Mouse (Mus musculus): ENCODE data around the gene Tex14. TPM values are rescaled to one million over a fixed set of nuclear protein-coding genes. Genes with fewer than 3 reads are reported as not detected.

Tex14 gene
- polyA plus RNA-seq, 1 experiment from 2014 or later, result 0.65 TPM

DNA sequence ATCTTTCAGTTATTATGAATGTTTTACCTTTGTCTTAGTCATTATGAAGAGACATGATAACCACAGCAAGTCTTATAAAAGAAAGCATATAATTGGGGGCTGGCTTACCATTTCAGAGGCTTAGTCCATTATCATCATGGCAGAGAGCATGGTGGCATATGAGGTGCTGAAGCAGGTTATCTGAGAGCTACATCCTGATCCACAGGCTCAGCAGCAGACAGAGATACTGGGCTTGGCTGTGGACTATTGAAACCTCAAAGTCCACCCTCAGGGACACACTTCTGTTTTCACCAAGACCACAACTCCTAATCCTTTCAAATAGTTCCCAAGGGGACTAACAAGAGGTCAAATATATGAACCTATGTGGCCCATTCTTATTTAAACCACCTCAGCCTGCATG lies 119.1 kb downstream of the Tex14 start:
- Histone ChIP-seq H3K27me3 (no peaks in the 10 kb centered on the region), H3K4me1 (no peaks in the 10 kb centered on the region), H3K4me2 (no peak overlapping the region), H3K4me3 (replicated peaks) (no peak overlapping the region), H3K9ac (no peak overlapping the region), H3K9me3 (replicated peaks) (no peaks in the 10 kb centered on the region), H3K36me3 (no peaks in the 10 kb centered on the region), H3K27ac (no peak overlapping the region)
- ATAC-seq (replicated peaks; ENCODE audit: low FRiP score), result no peak

- no peak for ATAC-seq (replicated peaks; ENCODE audit: low FRiP score)
- Histone ChIP-seq H3K9ac (no peak overlapping the region), H3K27ac (no peak overlapping the region), H3K27me3 (no peaks in the 10 kb centered on the region), H3K36me3 (no peaks in the 10 kb centered on the region), H3K9me3 (replicated peaks) (no peaks in the 10 kb centered on the region), H3K4me1 (no peaks in the 10 kb centered on the region), H3K4me2 (no peak overlapping the region), H3K4me3 (replicated peaks) (no peak overlapping the region)
Measured at GRCm38 (mm10) chr11:87524780-87525179, 119.9 kb downstream of the Tex14 start.

DNA sequence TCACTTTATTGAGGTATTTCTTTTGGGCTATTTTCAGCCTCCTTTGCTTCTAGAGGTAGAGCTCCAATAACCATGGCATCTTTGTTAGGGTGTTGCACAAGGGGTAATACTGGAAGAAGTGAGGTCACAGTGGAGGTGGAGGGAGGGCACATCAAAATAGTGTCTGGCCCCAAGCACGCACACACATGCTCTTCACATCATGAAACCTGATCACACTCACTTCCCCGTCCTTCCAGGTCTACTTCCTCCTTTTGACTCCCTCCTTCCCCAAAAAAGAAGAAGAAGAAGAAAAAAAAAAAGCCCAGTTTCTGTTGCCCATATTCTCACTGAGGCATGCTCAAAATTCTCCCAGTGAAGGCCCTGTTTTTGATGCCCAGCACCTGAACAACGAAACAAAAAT lies 122.5 kb downstream of the Tex14 start:
- ATAC-seq (replicated peaks; ENCODE audit: low FRiP score), result no peak
- Histone ChIP-seq H3K9ac (no peak overlapping the region), H3K4me2 (no peak overlapping the region), H3K4me3 (replicated peaks) (no peak overlapping the region), H3K4me1 (no peaks in the 10 kb centered on the region), H3K27me3 (no peaks in the 10 kb centered on the region), H3K36me3 (no peaks in the 10 kb centered on the region), H3K27ac (no peak overlapping the region), H3K9me3 (replicated peaks) (no peaks in the 10 kb centered on the region)
- WGBS, result 72% methylated on average over 3 of the region's 3 CpGs

DNA sequence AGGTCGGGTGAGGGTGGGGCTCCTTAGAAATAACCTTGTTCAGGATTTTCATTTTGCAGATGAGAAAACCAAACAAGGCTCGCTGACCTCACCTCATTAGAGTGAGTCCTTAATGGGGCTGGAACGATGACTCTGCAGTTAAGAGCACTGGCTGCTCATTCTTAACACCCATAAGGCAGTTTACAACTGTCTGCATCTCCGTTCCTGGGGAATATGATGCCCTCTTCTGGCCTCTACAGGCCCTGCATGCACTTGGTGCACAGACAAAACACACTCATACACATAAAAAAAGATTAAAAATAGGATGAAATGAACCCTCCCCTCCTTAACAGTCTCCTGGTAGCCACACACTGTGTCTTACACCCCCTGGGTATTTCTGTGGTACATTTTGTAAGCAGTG lies 123.1 kb downstream of the Tex14 start:
- H3K4me3 ChIP-seq (replicated peaks), result no peak overlapping the region
- WGBS, result 45% methylated on average over 4 of the region's 4 CpGs
- no peaks in the 10 kb centered on the region for H3K27me3 ChIP-seq
- ATAC-seq (replicated peaks; ENCODE audit: low FRiP score), result no peak
- no peaks in the 10 kb centered on the region for H3K4me1 ChIP-seq
- no peaks in the 10 kb centered on the region for H3K36me3 ChIP-seq
- H3K9ac ChIP-seq, result no peak overlapping the region
- H3K27ac ChIP-seq, result no peak overlapping the region
- no peak overlapping the region for H3K4me2 ChIP-seq
- H3K9me3 ChIP-seq (replicated peaks), result no peaks in the 10 kb centered on the region

- Histone ChIP-seq H3K27me3 (no peaks in the 10 kb centered on the region), H3K4me3 (replicated peaks) (no peak overlapping the region), H3K27ac (no peak overlapping the region), H3K4me2 (no peak overlapping the region), H3K9ac (no peak overlapping the region), H3K4me1 (no peaks in the 10 kb centered on the region), H3K9me3 (replicated peaks) (no peaks in the 10 kb centered on the region), H3K36me3 (no peaks in the 10 kb centered on the region)
- 55% methylated on average over 6 of the region's 6 CpGs for WGBS
- no peak for ATAC-seq (replicated peaks; ENCODE audit: low FRiP score)
Measured at GRCm38 (mm10) chr11:87531695-87532094, 126.8 kb downstream of the Tex14 start.

DNA sequence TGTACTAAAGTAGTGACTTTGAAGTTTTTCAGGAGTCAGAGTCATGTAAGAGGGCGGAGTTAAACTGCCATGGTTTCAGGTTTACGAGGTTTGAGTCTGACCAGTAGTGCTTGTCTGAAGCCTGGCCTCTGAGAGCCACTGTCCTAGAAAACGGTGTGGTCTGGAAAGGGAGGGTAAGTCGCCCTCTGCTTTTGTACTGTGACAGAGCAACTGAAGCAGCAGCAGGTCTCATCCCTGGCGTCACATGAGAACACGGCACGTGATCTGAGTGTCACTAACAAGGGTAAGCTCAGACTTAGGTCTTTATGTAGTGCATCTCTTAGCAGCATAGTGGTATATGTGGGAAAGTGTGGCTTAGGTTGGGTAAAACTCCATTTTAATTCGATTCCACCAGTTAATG lies 137.4 kb downstream of the Tex14 start:
- Histone ChIP-seq H3K4me3 (replicated peaks) (no peak overlapping the region), H3K27ac (no peak overlapping the region), H3K9me3 (replicated peaks) (no peaks in the 10 kb centered on the region), H3K36me3 (no peaks in the 10 kb centered on the region), H3K27me3 (no peaks in the 10 kb centered on the region), H3K9ac (no peak overlapping the region), H3K4me1 (0 out of 2 replicates have a peak, but pooled peaks cover 8% of the 10 kb centered on the region), H3K4me2 (no peak overlapping the region)
- ATAC-seq (replicated peaks; ENCODE audit: low FRiP score), result no peak
- 23% methylated on average over 8 of the region's 8 CpGs for WGBS

DNA sequence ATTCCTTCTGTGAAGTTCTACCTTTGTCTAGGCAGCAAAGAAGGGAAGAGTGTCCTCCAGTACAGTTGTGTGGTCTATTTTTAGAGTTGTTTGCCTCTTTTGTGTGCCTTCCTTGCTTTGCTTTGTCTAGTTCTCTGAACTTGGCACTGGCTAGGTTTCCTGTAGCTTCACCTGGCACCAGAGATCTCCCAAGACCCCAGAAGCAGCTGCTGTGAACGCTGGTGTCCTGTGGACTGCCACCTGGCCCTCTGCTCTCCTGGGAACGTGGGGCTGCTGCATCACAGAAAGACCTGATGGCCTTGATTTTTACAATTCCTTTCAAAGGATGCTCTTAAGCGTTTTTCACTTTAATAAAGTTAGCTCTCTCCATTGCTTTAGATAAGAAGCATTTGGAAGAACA lies 138.0 kb downstream of the Tex14 start:
- H3K4me3 ChIP-seq (replicated peaks), result no peak overlapping the region
- no peak overlapping the region for H3K4me2 ChIP-seq
- H3K36me3 ChIP-seq, result no peaks in the 10 kb centered on the region
- H3K27ac ChIP-seq, result no peak overlapping the region
- H3K9ac ChIP-seq, result no peak overlapping the region
- H3K27me3 ChIP-seq, result no peaks in the 10 kb centered on the region
- WGBS, result 63% methylated on average over 3 of the region's 3 CpGs
- H3K4me1 ChIP-seq, result 0 out of 2 replicates have a peak, but pooled peaks cover 8% of the 10 kb centered on the region
- ATAC-seq (replicated peaks; ENCODE audit: low FRiP score), result no peak
- H3K9me3 ChIP-seq (replicated peaks), result no peaks in the 10 kb centered on the region

GRCm38 (mm10) chr11:87553342-87553741 lies 148.5 kb downstream of the Tex14 start:
- Histone ChIP-seq H3K9me3 (replicated peaks) (no peaks in the 10 kb centered on the region), H3K27ac (no peak overlapping the region), H3K4me2 (no peak overlapping the region), H3K36me3 (no peaks in the 10 kb centered on the region), H3K27me3 (no peaks in the 10 kb centered on the region), H3K4me3 (replicated peaks) (no peak overlapping the region), H3K4me1 (0 out of 2 replicates have a peak, but pooled peaks cover 8% of the 10 kb centered on the region), H3K9ac (no peak overlapping the region)
- WGBS, result 75% methylated on average over 4 of the region's 4 CpGs
- ATAC-seq (replicated peaks; ENCODE audit: low FRiP score), result no peak

DNA sequence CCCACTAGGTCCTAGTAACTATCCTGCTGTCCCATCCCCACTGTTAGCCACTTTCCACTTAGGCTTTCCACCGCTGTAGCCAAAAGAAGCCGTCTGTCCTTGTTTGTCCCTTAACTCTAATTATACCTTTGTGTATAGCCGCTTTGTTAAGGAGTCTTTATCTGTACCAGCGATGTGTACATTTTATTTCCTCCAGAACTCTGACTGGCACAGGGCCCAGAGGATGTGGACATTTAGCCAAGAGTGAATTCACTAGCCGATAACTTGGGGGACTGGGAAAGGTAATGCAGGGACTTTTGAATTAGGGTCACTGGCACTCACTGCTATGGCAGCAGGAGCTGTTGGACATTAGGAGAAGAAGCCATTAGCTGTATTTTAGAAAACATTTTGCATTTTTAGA lies 149.5 kb downstream of the Tex14 start:
- WGBS, result 56% methylated on average over 5 of the region's 5 CpGs
- H3K36me3 ChIP-seq, result no peaks in the 10 kb centered on the region
- H3K4me2 ChIP-seq, result no peak overlapping the region
- no peak overlapping the region for H3K27ac ChIP-seq
- ATAC-seq (replicated peaks; ENCODE audit: low FRiP score), result no peak
- H3K4me3 ChIP-seq (replicated peaks), result no peak overlapping the region
- no peaks in the 10 kb centered on the region for H3K9me3 ChIP-seq (replicated peaks)
- H3K4me1 ChIP-seq, result 0 out of 2 replicates have a peak, but pooled peaks cover 8% of the 10 kb centered on the region
- no peaks in the 10 kb centered on the region for H3K27me3 ChIP-seq
- H3K9ac ChIP-seq, result no peak overlapping the region

GRCm38 (mm10) chr11:87555106-87555703 lies 150.3 kb downstream of the Tex14 start:
- H3K4me2 ChIP-seq, result no peak overlapping the region
- WGBS, result 53% methylated on average over 2 of the region's 2 CpGs
- H3K4me1 ChIP-seq, result 0 out of 2 replicates have a peak, but pooled peaks cover 8% of the 10 kb centered on the region
- H3K9me3 ChIP-seq (replicated peaks), result no peaks in the 10 kb centered on the region
- no peak for ATAC-seq (replicated peaks; ENCODE audit: low FRiP score)
- no peak overlapping the region for H3K27ac ChIP-seq
- no peaks in the 10 kb centered on the region for H3K36me3 ChIP-seq
- no peak overlapping the region for H3K4me3 ChIP-seq (replicated peaks)
- H3K27me3 ChIP-seq, result no peaks in the 10 kb centered on the region
- H3K9ac ChIP-seq, result no peak overlapping the region

GRCm38 (mm10) chr11:87561208-87561607 lies 156.3 kb downstream of the Tex14 start:
- no peak overlapping the region for H3K4me2 ChIP-seq
- WGBS, result 78% methylated on average over 6 of the region's 6 CpGs

GRCm38 (mm10) chr11:87566501-87566900 lies 161.6 kb downstream of the Tex14 start, which contains the start of gene Gm11492:
Gene Gm11492 (plus strand): TSS chr11:87566653.
- Histone ChIP-seq H3K4me3 (replicated peaks) (no peak within 1 kb of the TSS), H3K4me1 (peaks cover 18% of the 10 kb centered on the region), H3K27ac (no peak within 1 kb of the TSS), H3K9ac (no peak within 1 kb of the TSS), H3K4me2 (no peak within 1 kb of the TSS), H3K27me3 (no peaks in the 10 kb centered on the region), H3K36me3 (no peaks in the 10 kb centered on the region), H3K9me3 (replicated peaks) (no peaks in the 10 kb centered on the region)
- 63% methylated on average over 3 of the region's 3 CpGs for WGBS
- ATAC-seq (replicated peaks; ENCODE audit: low FRiP score), result no peak

More at GRCm38 (mm10) chr11:87561208-87561607, 156.3 kb downstream of the Tex14 start:
- Histone ChIP-seq H3K9me3 (replicated peaks) (no peaks in the 10 kb centered on the region), H3K4me3 (replicated peaks) (no peak overlapping the region), H3K36me3 (no peaks in the 10 kb centered on the region), H3K9ac (no peak overlapping the region), H3K27ac (no peak overlapping the region), H3K4me1 (no peaks in the 10 kb centered on the region), H3K27me3 (no peaks in the 10 kb centered on the region)
- no peak for ATAC-seq (replicated peaks; ENCODE audit: low FRiP score)

Data from kidney, embryonic 15.5 days (tissue).